Mouse (Mus musculus) midbrain, embryonic 16.5 days (tissue): ENCODE measurements around the gene Nav3. TPM values are rescaled to one million over a fixed set of nuclear protein-coding genes. Genes with fewer than 3 reads are reported as not detected.

Experiments used
- ATAC-seq: fragments of 200-750 bp; cut with Nextera tagmentation; 2 replicates; pipeline ENCODE4 v1.8.0; 2017; ENCODE audit warnings: moderate TSS enrichment
- H3K27ac ChIP-seq: fragments of 300-500 bp; sonication (generic); 2 replicates; pipeline ENCODE4 v1.5.1; 2014; ENCODE audit warnings: mild to moderate bottlenecking, low read length, mixed read lengths
- H3K27me3 ChIP-seq: fragments of 300-500 bp; sonication (generic); 2 replicates; pipeline ENCODE4 v1.6.1; 2014; ENCODE audit warnings: low read depth, low read length, mixed read lengths; ENCODE audit not compliant: control insufficient read depth, insufficient read depth
- H3K36me3 ChIP-seq: fragments of 300-500 bp; sonication (generic); 2 replicates; pipeline ENCODE4 v1.6.1; 2014; ENCODE audit warnings: mild to moderate bottlenecking, low read length, moderate library complexity, mixed read lengths; ENCODE audit not compliant: control insufficient read depth, insufficient read depth
- H3K4me1 ChIP-seq: fragments of 300-500 bp; sonication (generic); 2 replicates; pipeline ENCODE4 v1.6.1; 2014; ENCODE audit warnings: mild to moderate bottlenecking, low read length, mixed read lengths; ENCODE audit not compliant: control insufficient read depth, insufficient read depth
- H3K4me2 ChIP-seq: fragments of 300-500 bp; sonication (generic); 2 replicates; pipeline ENCODE4 v1.6.1; 2014; ENCODE audit warnings: mild to moderate bottlenecking, low read length, mixed read lengths
- H3K4me3 ChIP-seq: fragments of 300-500 bp; sonication (generic); 2 replicates; pipeline ENCODE4 v1.5.1; 2014; ENCODE audit warnings: low read depth, mild to moderate bottlenecking, low read length, moderate library complexity, mixed read lengths
- H3K9ac ChIP-seq: fragments of 300-500 bp; sonication (generic); 2 replicates; pipeline ENCODE4 v1.6.1; 2014; ENCODE audit warnings: low read depth, low read length, mixed read lengths
- H3K9me3 ChIP-seq: fragments of 300-500 bp; sonication (generic); replicated peaks from 2 replicates; pipeline ENCODE4 v1.6.1; 2014; ENCODE audit warnings: mild to moderate bottlenecking, low read length, mixed read lengths; ENCODE audit not compliant: control insufficient read depth, poor library complexity, severe bottlenecking
- WGBS: fragments of 180-500 bp; shearing (Covaris S2); extraction: QIAGEN DNeasy Blood & Tissue Kit; methylation state at CpG from one replicate; pipeline ENCODE4 v1.1.7; 2014; 5-methylcytosine and 5-hydroxymethylcytosine counted together
- polyA plus RNA-seq: library from polyadenylated mRNA; unstranded; fragments of >200 nt; fragmentation: Nextera tagmentation; extraction: Ambion mirVana; gene quantifications from 2 replicates; pipeline ENCODE4 v1.2.1, GENCODE M21; 2015

Nav3 gene
- polyA plus RNA-seq, 1 experiment from 2014 or later = 18.7 TPM

- 0 out of 2 replicates have a peak, but pooled peaks have one; percentile 56 for ATAC-seq
Measured at GRCm38 (mm10) chr10:110192026-110192805, 263.8 kb downstream of the Nav3 start.

GRCm38 (mm10) chr10:110186242-110186641, 269.8 kb downstream of the Nav3 start:
- no peak overlapping the region for H3K4me2 ChIP-seq
- no peaks in the 10 kb centered on the region for H3K9me3 ChIP-seq
- no peak for ATAC-seq
- WGBS = 20% methylated on average over 1 of the region's 1 CpGs
- no peak overlapping the region for H3K9ac ChIP-seq
- no peak overlapping the region for H3K4me3 ChIP-seq
- no peak overlapping the region for H3K27ac ChIP-seq
- H3K36me3 ChIP-seq = no peaks in the 10 kb centered on the region
- H3K4me1 ChIP-seq = no peaks in the 10 kb centered on the region
- H3K27me3 ChIP-seq = no peaks in the 10 kb centered on the region

More at GRCm38 (mm10) chr10:110192026-110192805, 263.8 kb downstream of the Nav3 start:
- Histone ChIP-seq H3K36me3 (no peaks in the 10 kb centered on the region), H3K27me3 (no peaks in the 10 kb centered on the region), H3K4me2 (no peak overlapping the region), H3K9me3 (no peaks in the 10 kb centered on the region), H3K4me3 (no peak overlapping the region), H3K9ac (no peak overlapping the region), H3K4me1 (peaks cover 10% of the 10 kb centered on the region), H3K27ac (peak overlapping the region; percentile 47; the same call in 1 of the 2 replicates)
- 49% methylated on average over 7 of the region's 7 CpGs for WGBS

- ATAC-seq = no peak
- H3K27me3 ChIP-seq = no peaks in the 10 kb centered on the region
- H3K9ac ChIP-seq = no peak overlapping the region
- H3K4me3 ChIP-seq = no peak overlapping the region
- WGBS = 67% methylated on average over 5 of the region's 5 CpGs
- no peak overlapping the region for H3K27ac ChIP-seq
- H3K4me2 ChIP-seq = no peak overlapping the region
- 0 out of 2 replicates have a peak, but pooled peaks cover 2% of the 10 kb centered on the region for H3K4me1 ChIP-seq
- no peaks in the 10 kb centered on the region for H3K9me3 ChIP-seq
- H3K36me3 ChIP-seq = no peaks in the 10 kb centered on the region
Measured at GRCm38 (mm10) chr10:110175874-110176273, 280.1 kb downstream of the Nav3 start.

- H3K4me1 ChIP-seq = peaks cover 3% of the 10 kb centered on the region; the same call in 1 of the 2 replicates
- no peak overlapping the region for H3K9ac ChIP-seq
- H3K9me3 ChIP-seq = no peaks in the 10 kb centered on the region
- H3K4me2 ChIP-seq = no peak overlapping the region
- no peaks in the 10 kb centered on the region for H3K27me3 ChIP-seq
- WGBS = 89% methylated on average over 6 of the region's 6 CpGs
- no peaks in the 10 kb centered on the region for H3K36me3 ChIP-seq
- no peak overlapping the region for H3K27ac ChIP-seq
- no peak overlapping the region for H3K4me3 ChIP-seq
- ATAC-seq = no peak
Measured at GRCm38 (mm10) chr10:110169416-110169815, 286.6 kb downstream of the Nav3 start.

- Histone ChIP-seq H3K27me3 (no peaks in the 10 kb centered on the region), H3K36me3 (no peaks in the 10 kb centered on the region), H3K4me1 (peaks cover 3% of the 10 kb centered on the region; the same call in 1 of the 2 replicates), H3K9ac (no peak overlapping the region), H3K4me3 (no peak overlapping the region), H3K9me3 (no peaks in the 10 kb centered on the region), H3K4me2 (no peak overlapping the region), H3K27ac (no peak overlapping the region)
- ATAC-seq = no peak
- 90% methylated on average over 2 of the region's 2 CpGs for WGBS
Measured at GRCm38 (mm10) chr10:110168892-110169291, 287.1 kb downstream of the Nav3 start.

- peaks cover 12% of the 10 kb centered on the region for H3K4me1 ChIP-seq
- H3K36me3 ChIP-seq = no peaks in the 10 kb centered on the region
- H3K9ac ChIP-seq = no peak overlapping the region
- H3K27ac ChIP-seq = no peak overlapping the region
- H3K27me3 ChIP-seq = no peaks in the 10 kb centered on the region
- no peak for ATAC-seq
- H3K4me3 ChIP-seq = no peak overlapping the region
- no peak overlapping the region for H3K4me2 ChIP-seq
- no peaks in the 10 kb centered on the region for H3K9me3 ChIP-seq
Measured at GRCm38 (mm10) chr10:110162596-110162995, 293.4 kb downstream of the Nav3 start.

GRCm38 (mm10) chr10:110160894-110161293, 295.1 kb downstream of the Nav3 start:
- peaks cover 12% of the 10 kb centered on the region for H3K4me1 ChIP-seq
- H3K9ac ChIP-seq = no peak overlapping the region
- 53% methylated on average over 5 of the region's 5 CpGs for WGBS
- H3K27me3 ChIP-seq = no peaks in the 10 kb centered on the region
- H3K36me3 ChIP-seq = no peaks in the 10 kb centered on the region
- H3K9me3 ChIP-seq = no peaks in the 10 kb centered on the region
- H3K27ac ChIP-seq = 0 out of 2 replicates have a peak overlapping the region, but pooled peaks have one; percentile 22
- H3K4me3 ChIP-seq = no peak overlapping the region
- no peak overlapping the region for H3K4me2 ChIP-seq
- peak; percentile 54 for ATAC-seq

- Histone ChIP-seq H3K4me1 (peaks cover 19% of the 10 kb centered on the region), H3K9ac (no peak overlapping the region), H3K9me3 (no peaks in the 10 kb centered on the region), H3K4me3 (no peak overlapping the region), H3K36me3 (no peaks in the 10 kb centered on the region), H3K4me2 (no peak overlapping the region), H3K27ac (0 out of 2 replicates have a peak overlapping the region, but pooled peaks have one; percentile 42), H3K27me3 (no peaks in the 10 kb centered on the region)
- no peak for ATAC-seq
- 26% methylated on average over 1 of the region's 1 CpGs for WGBS
Measured at GRCm38 (mm10) chr10:110159548-110159947, 296.5 kb downstream of the Nav3 start.

- Histone ChIP-seq H3K9me3 (no peaks in the 10 kb centered on the region), H3K36me3 (no peaks in the 10 kb centered on the region), H3K27ac (no peak overlapping the region), H3K9ac (no peak overlapping the region), H3K4me1 (peaks cover 28% of the 10 kb centered on the region), H3K4me2 (no peak overlapping the region), H3K27me3 (no peaks in the 10 kb centered on the region), H3K4me3 (no peak overlapping the region)
- ATAC-seq = no peak
- 58% methylated on average over 3 of the region's 3 CpGs for WGBS
Measured at GRCm38 (mm10) chr10:110158122-110158521, 297.9 kb downstream of the Nav3 start.
